Mouse (Mus musculus) frontal cortex, postnatal 14 days (tissue): ENCODE measurements at regions not wholly inside any gene's neighbourhood (a gene's known extent, or its start where the extent isn't known, plus 50 kb on each side); places are given as distances from the start of the nearest gene placed in this dataset.
"Not testable (repeated sequence)": the region's sequence is repeated elsewhere in the genome, so short reads cannot be mapped to it uniquely, and the experiment has no call there.

Experiments used
- DNase-seq, 2 experiments: peaks; one replicate each; pipeline ENCODE4 v3.0.0; 2022; ENCODE audit warnings: low spot score in 2 of 2

DNA sequence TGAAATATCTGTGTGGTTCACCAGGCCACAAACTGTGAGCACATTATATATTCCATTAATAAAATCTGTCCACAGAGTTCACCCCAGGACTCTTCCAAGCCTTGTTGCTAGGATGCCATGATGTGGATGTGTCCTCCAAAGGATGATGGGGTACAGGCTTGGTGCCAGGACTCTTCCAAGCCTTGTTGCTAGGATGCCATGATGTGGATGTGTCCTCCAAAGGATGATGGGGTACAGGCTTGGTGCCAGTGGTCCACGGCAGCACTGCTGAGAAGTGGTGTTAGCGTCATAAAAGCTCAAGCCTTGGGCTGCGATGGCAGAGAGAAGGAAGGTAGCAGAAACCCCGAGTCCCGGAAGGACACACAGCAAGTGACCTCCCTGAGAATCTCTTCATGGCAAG lies 153.4 kb downstream of the Srek1 start:
- not testable (repeated sequence) for DNase-seq

DNA sequence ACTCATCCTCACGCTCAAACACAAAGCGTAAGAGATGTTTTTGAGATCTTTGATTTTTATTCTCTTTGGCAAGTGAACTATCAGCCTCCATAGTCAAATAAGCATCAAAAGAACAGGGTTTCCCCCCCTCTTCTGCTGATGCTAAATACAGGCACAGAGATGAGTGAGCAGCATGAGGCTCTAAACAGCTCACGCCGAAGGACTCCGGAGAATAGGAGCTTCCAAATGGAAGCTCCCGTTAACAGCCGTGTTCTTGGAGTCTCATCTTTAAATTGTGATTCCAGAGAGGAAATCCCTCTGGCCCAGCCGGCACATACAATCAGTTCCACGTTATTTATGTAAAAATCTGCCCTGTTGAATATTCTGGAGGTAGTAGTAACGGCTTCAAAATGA lies 161.1 kb downstream of the Srek1 start:
- no peak for DNase-seq

DNA sequence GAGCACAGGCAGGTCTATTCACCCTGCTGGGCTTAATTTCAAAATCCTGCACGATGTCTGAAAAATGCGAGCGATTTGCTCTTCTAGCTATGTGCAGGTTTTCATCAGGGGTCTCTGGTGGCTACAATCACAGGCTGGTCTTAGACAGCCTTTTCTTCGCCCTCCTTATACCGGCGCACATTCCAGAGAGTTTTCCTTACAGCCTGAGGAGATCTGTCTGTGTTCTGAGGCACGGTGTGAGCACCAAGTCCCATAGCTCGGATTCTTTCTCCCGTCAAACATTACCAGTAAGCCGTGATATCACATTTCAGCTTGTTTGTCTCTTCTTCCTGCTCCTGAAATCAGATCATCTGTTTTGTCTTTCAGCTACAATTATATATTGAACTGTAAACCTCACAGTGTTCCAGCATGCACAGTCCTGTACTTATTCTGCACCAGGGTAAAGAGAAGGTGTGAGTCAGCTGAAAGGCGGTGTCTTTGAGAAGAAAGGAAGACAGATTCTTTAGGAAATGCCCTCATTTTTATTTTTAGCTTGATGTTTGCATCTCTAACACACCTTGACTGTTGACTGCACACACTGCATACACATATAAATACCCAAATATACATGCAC lies 161.6 kb downstream of the Srek1 start:
- no peak for DNase-seq

DNA sequence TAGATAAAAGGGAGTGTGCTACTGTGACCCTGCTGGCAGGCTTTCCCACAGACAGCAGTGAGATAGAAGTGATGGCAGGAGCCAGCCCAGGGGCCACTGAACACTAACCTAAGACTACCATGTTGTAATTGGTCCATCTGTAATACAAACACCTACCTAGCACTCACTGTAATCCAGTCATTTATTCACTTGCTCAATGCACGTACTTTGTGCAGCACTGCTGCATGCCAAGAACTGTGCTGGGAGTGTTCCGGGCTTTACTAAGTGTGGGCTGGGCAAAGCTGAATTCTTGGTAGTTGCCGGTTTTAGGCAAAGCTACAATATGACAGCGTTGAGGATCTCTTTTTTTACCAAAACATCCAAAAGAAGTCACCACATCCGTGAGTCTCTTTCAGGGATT lies 172.1 kb downstream of the Srek1 start:
- no peak for DNase-seq

DNA sequence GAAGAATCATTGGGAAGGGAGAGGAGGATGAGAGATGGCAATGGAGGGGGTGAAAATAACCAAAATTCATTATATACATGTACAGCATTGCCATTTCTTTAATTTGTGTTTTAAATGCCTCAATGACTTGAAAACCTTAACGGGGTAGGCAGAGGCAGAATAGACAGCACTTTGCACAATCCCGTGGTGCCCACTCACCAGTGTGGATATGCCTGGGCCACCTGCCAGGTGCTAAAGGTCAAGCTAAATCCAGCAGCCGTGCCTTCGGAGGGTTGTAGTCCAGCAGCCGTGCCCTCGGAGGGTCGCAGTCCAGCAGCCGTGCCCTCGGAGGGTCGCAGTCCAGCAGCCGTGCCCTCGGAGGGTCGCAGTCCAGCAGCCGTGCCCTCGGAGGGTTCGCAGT lies 182.0 kb downstream of the Srek1 start:
- DNase-seq, result no peak

DNA sequence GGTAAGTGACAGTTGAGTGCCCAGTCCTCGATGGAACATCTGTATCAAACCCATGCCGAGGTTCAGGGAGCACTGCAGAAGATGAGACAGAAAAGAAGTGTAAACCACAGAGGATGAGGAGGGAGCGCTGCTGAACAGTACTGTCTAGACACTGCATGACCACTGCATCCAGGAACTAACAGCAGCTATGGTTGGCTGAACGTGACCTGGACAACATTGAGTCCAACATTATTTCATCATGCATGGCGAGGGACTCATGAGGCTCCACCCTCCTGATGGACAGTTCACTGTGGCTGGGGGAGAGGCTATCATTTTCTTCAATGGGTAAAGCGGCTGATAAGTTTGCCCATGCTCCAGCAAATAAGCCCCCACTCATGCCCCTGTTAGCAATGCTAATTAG lies 182.5 kb downstream of the Srek1 start:
- DNase-seq, result no peak

DNA sequence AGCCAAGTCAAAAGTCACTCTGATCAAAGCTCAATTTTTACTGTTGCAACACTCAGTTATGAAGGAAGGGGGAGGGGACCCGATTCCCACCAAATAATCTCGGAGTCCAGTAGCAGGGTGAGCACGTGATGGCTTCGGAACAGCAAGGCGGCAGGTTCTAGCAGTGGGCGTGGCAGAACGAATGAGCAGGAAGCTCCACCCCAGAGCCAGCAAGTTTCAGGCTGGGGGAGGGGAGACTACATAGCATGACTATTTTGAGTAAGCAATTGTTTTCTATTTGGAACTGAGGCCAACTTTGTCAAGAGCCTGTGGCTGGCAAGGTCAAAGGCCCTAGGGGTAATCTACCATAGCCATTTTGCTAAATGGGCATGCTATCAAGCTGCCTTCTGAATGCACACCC lies 183.0 kb downstream of the Srek1 start:
- DNase-seq, result not testable (repeated sequence)

DNA sequence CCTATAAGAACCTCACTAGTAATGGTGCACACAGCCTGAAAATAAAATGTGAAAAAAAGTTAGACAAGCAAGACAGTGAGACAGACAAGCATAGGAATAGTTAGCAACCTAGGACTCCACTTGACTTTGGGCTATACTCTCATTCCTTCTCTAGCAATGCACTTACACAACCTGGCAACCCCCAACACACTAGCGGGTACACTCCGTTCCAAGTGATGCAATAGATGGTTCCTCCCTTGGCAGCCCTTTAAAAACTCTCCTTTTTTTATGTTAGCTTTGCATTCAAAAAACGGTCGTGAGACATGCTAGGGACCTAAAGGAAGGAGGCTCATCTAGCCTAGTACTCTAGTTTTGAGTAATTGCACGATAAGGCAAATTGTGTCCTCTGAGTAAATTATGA lies 184.8 kb downstream of the Srek1 start:
- DNase-seq, result no peak

DNA sequence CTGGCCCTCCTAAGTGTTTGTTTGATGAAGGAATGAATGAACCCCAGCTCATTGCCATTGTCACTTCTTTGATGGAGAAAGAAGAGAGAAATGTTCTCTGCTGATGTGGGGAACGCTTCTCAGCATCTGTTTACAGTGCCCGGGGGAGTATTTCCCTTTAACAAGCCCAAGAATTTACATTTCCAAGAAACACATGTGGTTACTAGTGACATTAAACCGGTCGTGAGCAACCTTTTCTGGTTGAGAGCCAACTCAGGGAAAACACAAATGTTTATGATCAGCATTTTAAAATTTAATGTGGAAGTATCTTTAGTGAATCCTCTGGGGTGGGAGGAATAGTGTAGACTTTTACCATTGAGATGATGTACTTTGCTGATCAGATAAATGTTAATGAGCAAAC lies 197.6 kb downstream of the Srek1 start:
- no peak for DNase-seq

DNA sequence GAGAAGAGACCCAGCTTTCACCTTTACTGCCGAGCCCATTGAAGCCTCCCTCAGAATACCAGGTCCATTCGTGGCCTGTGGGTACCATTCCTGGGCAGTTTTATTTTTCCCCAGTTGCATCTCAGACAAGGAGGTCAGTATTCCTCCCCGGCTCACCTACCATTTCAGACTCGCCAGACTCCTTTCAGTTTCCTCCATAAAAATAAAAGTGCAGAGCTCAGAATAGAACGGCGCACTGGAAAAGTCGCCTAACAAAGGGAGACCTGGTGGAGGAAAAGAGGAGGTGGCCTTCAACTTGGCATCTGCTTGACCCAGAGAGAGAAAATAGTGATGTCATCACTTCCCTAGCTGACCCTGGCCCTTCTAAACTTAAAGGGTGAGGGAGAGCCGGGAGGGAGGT lies 209.7 kb downstream of the Srek1 start:
- DNase-seq, result no peak

DNA sequence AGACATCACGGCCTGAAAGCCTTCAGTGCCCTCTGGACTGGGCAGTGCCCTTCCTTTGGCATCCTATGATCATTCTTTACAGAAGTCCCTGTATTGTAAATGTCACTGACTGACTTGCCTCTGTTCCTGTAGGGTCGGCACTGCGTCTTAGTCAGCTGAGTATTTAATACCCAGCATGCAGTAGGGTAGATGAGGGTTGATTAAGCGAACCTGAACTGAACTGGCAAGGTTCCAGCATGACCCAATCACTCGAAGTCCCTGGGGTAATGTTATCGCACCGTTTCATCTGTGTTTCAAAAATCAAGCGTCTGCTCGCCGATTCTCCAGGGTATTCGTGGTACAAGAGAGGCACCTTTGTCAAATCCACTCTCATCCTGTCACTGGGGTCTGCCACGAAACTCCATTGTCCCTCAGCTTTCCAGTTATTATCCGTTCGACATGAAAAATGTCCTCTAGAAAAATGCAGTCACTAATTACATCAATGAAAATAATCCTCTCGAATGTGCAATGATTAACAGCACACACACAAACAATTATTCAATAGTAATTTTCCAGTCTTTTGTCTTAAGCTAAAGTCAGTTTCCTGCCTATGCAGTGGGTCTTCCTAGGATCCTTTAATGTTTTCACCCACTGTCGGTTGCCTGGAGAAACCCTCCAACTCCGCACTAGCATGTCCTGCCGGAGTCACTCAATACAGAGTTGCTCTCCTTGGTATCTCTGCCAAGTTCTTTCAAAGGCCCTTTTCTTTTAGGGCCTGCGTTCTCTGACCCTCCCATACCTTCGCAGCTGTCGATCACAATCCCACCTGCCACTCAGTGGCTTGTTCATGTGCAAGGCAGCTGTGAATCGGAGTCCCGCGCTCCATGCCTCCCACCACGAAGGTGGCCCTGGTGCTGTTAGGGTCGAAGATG lies 212.4 kb downstream of the Srek1 start:
- no peak for DNase-seq

DNA sequence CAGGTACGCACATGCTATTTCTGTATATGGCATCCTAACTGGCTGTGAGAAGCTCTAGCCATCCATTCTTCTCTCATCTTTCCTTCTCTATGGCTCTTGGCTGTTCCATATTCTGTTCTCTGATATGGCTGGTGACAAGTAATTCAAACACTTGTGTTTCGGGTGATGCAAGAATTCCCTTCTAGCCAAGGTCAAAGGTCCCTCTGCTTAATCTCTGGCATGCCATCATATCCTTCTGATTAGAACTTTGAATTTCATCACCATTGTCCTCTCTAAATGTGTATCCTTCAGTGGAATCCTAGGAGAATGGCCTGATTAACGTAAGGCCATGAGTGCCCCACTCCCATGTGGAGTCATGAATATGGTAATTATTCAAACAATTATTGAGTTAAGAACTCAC lies 215.5 kb downstream of the Srek1 start:
- no peak for DNase-seq

DNA sequence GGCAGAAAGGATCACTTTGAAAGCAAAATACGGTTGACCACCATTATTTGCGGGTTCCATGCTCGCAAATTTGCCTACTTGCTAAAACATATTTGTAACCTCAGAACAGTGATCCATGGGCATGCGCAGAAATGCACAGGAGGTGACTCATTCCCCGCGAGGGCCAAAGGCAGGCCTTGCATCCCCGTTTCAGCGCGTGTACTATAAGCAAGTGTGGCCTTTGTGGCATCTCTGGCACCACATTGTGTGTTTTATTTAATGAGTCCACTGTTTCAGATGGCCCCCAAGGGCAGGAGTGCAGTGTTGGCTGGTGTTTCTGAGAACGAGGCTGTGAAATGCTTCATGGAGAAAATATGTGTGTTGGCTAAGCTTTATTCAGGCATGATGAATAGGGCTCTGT lies 205.3 kb upstream of the Mast4 start:
- DNase-seq, result no peak

DNA sequence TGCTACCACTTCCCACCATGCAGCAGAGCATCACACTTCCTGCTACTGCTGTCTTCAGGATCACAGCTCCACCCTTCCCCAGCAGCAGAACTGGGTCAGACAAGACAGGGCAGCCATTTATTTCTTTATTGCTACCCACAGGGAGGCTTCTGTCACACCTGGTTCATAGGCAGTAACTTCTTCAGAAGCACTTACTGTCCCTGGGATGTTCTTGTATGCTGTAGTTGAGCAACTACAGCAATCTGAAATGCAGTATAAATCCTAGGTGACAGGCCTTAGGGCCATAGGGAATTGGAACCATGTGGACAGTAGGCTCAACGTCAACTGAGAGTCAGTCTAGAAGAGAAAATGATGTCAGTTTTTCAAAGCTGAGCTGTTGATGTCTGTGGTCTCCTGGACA lies 179.5 kb upstream of the Mast4 start:
- DNase-seq, result no peak

DNA sequence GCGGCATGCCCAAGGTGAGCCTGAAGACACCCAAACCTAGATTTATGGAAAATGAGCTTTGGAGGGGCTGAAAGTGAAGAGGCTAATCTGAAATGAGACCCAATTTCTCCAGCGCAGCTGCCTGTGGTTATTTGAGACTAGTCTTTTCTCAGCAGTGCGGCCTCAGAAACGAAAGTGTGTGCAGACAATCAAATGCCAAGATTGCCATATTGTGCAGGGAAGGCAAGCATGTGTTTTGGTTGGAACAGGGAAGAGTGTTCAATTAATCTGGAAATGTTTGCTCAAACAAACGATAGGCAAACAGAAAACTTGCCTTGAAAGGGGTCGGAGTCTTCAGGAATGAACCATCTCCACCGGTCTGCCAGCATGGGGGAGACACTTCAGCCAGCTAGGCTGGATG lies 178.2 kb upstream of the Mast4 start:
- no peak for DNase-seq

DNA sequence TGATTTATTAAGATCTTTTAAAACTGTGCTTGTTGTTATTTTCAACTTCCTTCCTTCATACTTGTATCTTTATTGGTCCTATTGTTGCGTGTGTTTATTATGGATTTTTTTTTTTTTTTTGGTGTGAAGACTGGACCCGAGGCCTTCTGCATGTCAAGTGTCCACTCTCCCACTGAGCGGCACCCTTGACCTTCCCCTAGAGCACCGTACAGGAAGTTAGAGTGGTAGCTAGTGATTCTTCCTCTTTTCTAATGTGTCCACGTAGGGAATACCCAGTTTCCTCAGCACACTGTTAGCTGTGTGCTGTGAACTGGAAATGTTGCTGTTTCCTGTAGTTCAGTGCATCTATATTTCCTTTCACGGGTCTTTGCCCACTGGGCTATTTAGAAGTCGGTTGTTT lies 170.7 kb upstream of the Mast4 start:
- DNase-seq, result no peak

DNA sequence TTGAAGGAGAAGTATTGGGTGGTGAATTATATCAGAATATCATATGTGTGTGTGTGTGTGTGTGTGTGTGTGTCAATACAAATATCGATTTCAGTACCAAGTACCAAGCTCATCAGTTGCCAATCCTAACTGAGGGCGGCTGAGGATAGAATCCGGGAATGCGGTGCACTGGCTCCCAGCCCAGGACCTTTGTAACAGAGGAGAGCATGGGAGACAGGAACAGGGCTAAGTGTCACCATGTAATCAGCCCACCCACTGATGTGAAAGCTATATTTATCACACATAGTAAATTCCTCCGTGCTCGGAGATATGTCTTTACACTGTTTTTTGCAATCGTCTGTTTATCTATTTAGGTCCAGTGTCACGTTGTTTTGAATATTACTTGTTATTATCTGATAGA lies 165.1 kb upstream of the Mast4 start:
- no peak for DNase-seq

DNA sequence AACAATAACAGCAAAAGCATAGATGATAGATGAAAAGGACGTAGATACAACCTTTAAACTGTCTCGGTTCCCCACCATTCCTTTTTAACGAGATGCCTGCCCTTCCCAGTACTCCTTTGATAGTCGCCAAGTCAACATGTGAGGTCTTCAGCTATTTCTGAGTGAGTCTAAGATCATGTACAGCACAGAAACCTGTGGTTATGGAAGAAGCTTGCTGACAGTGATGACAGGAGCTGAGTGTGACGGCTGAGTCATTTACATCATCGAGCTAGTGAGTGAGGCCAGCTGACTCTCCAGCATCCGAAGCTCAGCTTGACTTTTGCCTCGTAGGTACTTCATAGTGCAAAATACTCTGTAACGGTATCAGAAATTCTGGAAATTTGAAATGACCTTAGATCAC lies 160.1 kb upstream of the Mast4 start:
- no peak for DNase-seq

DNA sequence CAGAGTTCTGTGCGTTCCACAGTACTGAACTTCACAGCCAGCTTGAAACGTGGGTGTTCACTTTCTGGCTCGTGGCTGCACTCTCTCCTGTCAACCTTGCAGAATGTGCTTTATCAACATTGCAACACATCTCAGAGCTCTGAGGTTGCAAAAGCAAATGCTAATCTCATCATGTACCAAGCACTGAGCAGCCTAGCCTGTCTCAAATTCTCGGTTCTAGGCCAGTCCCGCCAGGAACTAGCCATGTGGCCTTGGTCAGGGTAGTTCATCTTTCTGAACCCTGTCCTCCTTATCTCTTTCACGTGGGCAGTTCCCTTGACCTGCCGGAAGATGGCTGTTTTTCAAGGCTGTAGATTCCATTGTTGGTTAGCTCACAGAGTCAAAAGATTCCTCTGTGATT lies 159.3 kb upstream of the Mast4 start:
- no peak for DNase-seq

DNA sequence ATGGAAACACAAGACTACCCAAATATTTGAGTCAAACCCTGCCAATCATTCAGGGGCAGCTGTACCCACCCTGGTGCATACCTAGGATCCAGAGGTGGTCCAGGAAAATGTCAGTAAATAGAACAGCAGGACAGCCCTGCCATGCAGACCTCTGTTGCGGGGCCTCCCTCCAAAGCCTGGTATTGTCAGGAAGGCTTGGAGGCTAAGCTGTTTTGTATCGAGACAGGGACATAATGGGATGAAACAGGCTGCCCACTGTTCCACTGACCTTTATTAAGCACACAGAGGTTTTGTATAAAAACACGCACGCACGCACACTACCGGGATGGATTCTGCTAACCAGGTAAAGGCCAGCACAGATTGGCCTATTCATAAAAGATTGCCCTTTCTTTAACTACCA lies 155.8 kb upstream of the Mast4 start:
- DNase-seq, result no peak

DNA sequence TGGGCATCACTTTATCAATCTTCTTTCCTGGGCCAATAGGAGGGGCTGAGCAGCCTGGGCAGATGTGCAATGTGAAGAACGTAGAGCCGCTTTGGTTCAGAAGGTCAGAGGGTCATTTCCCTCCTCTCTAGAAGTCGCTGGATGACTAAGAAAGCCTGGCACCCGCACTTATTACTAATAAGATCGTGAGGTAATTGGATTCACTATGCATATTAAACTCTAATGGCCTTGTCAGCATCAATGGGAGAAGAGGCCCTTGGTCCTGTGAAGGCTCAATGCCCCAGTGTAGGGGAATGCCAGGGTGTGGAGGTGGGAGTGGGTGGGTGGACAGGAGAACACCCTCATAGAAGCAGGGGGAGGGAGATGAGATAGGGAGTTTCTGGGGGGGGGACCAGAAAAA lies 149.8 kb upstream of the Mast4 start:
- no peak for DNase-seq

DNA sequence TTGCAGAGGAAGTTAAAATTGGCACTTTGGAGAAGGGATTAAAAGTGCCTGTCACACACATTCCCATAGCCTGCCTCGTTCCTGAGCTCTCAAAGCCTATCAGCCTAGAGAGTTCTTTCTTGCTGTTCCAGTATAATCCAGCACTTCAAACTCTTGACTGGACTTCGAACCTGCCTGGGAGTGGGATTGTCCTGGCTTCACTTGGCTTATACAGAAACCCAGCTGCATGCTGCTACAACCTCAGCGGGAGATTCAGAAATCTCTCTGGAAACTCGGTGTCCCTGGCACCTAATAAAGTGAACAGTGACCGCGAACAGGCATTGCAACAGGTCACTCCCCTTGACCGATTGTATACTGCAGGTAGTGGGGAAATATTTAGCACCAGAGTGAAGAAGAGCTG lies 149.1 kb upstream of the Mast4 start:
- no peak for DNase-seq

DNA sequence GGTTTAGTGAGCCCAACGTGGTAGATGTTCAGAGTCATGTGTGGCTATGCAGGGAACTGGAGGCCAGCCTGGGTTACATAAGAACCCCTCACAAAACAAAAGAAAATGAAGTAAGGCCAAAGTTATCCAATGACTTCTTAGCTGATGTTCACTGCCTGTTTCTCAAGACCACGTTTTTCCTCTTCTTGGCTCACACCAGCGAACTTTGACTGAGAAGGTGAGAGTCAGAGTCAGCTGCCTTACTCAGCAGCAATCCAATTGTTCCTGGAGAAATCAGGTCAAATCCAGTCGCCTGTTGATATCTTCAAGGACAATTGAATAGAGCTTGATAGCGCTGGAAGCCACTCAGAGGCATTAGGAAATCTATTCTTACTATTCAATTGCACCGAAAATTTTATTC lies 142.0 kb upstream of the Mast4 start:
- DNase-seq, result no peak

DNA sequence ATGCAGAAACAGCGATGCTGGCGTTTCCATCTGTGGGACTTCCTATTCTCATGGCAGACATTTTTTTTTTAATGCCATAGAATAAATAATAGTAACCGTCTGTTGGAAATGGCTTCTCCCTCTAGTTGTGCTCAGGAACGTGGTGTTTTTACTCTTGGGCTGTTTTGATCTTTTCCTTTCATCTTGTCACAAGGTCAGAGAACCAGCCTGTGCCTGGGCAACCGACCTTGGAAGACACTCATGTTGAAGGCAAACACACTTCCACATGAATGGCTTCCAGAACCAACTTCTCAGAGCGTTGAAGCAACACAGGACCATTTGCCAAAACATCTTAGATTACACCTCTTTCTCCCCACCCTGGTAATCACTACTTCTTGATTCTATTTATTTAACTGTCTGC lies 137.9 kb upstream of the Mast4 start:
- no peak for DNase-seq
